Mouse (Mus musculus) liver, embryonic 16.5 days (tissue): ENCODE measurements around the gene Ptpn6. TPM values are rescaled to one million over a fixed set of nuclear protein-coding genes. Genes with fewer than 3 reads are reported as not detected.

Experiments used
- ATAC-seq: fragments of 200-750 bp; cut with Nextera tagmentation; 2 replicates; pipeline ENCODE4 v1.8.0; 2017; ENCODE audit warnings: low read depth, mild to moderate bottlenecking, moderate number of reproducible peaks, moderate library complexity
- H3K27ac ChIP-seq: fragments of 300-500 bp; sonication (generic); 2 replicates; pipeline ENCODE4 v1.5.1; 2014; ENCODE audit warnings: mild to moderate bottlenecking, low read length
- H3K27me3 ChIP-seq: fragments of 300-500 bp; sonication (generic); 2 replicates; pipeline ENCODE4 v1.6.1; 2014; ENCODE audit warnings: low read depth, low read length, mixed read lengths; ENCODE audit not compliant: control insufficient read depth, insufficient read depth
- H3K36me3 ChIP-seq: fragments of 300-500 bp; sonication (generic); 2 replicates; pipeline ENCODE4 v1.6.1; 2014; ENCODE audit warnings: mild to moderate bottlenecking; ENCODE audit not compliant: control insufficient read depth, insufficient read depth
- H3K4me1 ChIP-seq: fragments of 300-500 bp; sonication (generic); 2 replicates; pipeline ENCODE4 v1.6.1; 2014; ENCODE audit warnings: low read depth, low read length, mixed read lengths; ENCODE audit not compliant: control insufficient read depth
- H3K4me2 ChIP-seq: fragments of 300-500 bp; sonication (generic); 2 replicates; pipeline ENCODE4 v1.6.1; 2014; ENCODE audit warnings: low read depth, low read length, mixed read lengths
- H3K4me3 ChIP-seq: fragments of 300-500 bp; sonication (generic); 2 replicates; pipeline ENCODE4 v1.5.1; 2014; ENCODE audit warnings: low read depth, mild to moderate bottlenecking, low read length
- H3K9ac ChIP-seq: fragments of 300-500 bp; sonication (generic); 2 replicates; pipeline ENCODE4 v1.6.1; 2014; ENCODE audit warnings: low read depth, low read length
- H3K9me3 ChIP-seq: fragments of 300-500 bp; sonication (generic); replicated peaks from 2 replicates; pipeline ENCODE4 v1.6.1; 2016; ENCODE audit warnings: low read length; ENCODE audit not compliant: control insufficient read depth
- WGBS: fragments of 180-500 bp; shearing (Covaris S2); extraction: QIAGEN DNeasy Blood & Tissue Kit; methylation state at CpG from one replicate; pipeline ENCODE4 v1.1.7; 2014; ENCODE audit not compliant: insufficient replicate concordance; 5-methylcytosine and 5-hydroxymethylcytosine counted together
- polyA plus RNA-seq: library from polyadenylated mRNA; unstranded; fragments of >200 nt; fragmentation: Nextera tagmentation; extraction: Ambion mirVana; gene quantifications from 2 replicates; pipeline ENCODE4 v1.2.1, GENCODE M21; 2015

Gene Ptpn6
- polyA plus RNA-seq, 1 experiment from 2014 or later, result 38.3 TPM

GRCm38 (mm10) chr6:124729850-124730705, 8.4 kb downstream of the Ptpn6 start:
- Histone ChIP-seq H3K9ac (no peak overlapping the region), H3K9me3 (no peaks in the 10 kb centered on the region), H3K4me3 (no peak overlapping the region), H3K4me1 (peaks cover 7% of the 10 kb centered on the region), H3K4me2 (peak overlapping the region; percentile 34; the same call in 1 of the 2 replicates), H3K27me3 (no peaks in the 10 kb centered on the region), H3K27ac (peak overlapping the region; percentile 37), H3K36me3 (no peaks in the 10 kb centered on the region)
- ATAC-seq, result peak; percentile 24; the same call in 1 of the 2 replicates
- 36% methylated on average over 8 of the region's 8 CpGs for whole genome bisulfite sequencing

DNA sequence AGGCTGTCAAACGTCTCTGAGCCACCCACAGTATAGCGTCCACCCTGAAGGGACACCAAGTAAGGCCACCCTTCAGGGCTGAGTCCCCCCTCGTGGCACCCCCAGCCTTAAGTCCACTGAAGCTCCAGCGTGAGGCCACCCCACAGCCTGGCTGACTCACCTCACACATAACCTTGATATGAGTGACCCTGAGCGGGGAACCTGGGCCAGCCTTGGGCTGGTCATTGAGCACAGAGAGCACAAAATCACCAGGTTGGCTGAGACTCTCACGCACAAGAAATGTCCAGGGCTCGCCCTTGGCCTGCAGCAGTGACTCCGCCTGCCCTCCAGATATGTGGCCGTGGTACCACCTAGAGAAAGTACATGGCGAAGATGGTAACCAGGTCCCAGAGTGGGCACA, 9.9 kb downstream of the Ptpn6 start:
- Histone ChIP-seq H3K27me3 (no peaks in the 10 kb centered on the region), H3K9ac (no peak overlapping the region), H3K4me3 (no peak overlapping the region), H3K4me2 (no peak overlapping the region), H3K4me1 (peaks cover 15% of the 10 kb centered on the region), H3K9me3 (no peaks in the 10 kb centered on the region), H3K36me3 (no peaks in the 10 kb centered on the region), H3K27ac (no peak overlapping the region)
- 78% methylated on average over 10 of the region's 10 CpGs for WGBS
- no peak for ATAC-seq

- Histone ChIP-seq H3K27me3 (no peaks in the 10 kb centered on the region), H3K27ac (peak overlapping the region; percentile 34), H3K36me3 (no peaks in the 10 kb centered on the region), H3K4me1 (peaks cover 26% of the 10 kb centered on the region), H3K9me3 (no peaks in the 10 kb centered on the region), H3K4me2 (no peak overlapping the region), H3K9ac (no peak overlapping the region), H3K4me3 (no peak overlapping the region)
- ATAC-seq, result no peak
- 50% methylated on average over 10 of the region's 10 CpGs for WGBS
Measured at GRCm38 (mm10) chr6:124724472-124724871, 14.0 kb downstream of the Ptpn6 start.

GRCm38 (mm10) chr6:124723541-124723940, 15.0 kb downstream of the Ptpn6 start:
- H3K9me3 ChIP-seq, result no peaks in the 10 kb centered on the region
- H3K4me1 ChIP-seq, result peaks cover 35% of the 10 kb centered on the region
- ATAC-seq, result no peak
- peak overlapping the region; percentile 43 for H3K27ac ChIP-seq
- 53% methylated on average over 8 of the region's 8 CpGs for WGBS
- no peak overlapping the region for H3K9ac ChIP-seq
- no peak overlapping the region for H3K4me3 ChIP-seq
- H3K36me3 ChIP-seq, result no peaks in the 10 kb centered on the region
- H3K27me3 ChIP-seq, result no peaks in the 10 kb centered on the region
- H3K4me2 ChIP-seq, result no peak overlapping the region

DNA sequence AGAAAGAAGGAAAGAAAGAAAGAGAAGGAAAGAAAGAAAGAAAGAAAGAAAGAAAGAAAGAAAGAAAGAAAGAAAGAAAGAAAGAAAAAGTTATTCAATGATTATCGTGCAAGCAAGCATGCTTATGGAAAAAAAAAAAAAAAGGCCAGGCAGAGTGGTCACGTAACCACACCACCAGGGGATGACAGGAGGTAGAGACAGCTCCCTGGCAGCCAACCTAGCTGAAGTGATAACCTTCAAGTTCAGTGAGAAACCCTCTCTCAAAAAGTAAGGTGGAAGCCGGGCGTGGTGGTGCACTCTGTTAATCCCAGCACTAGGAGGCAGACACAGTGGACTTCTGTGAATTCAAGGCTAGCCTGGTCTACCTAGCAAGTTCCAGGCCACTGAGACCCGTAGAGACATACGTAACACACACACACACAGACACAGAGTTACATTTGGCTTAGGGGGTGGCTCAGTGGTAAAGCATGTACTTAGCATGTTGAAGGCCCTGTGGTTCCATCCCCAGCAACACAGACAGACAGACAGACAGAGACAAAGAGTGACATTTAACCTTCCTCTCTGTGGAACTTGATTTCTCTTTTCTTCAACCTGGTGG, 15.5 kb downstream of the Ptpn6 start:
- H3K4me3 ChIP-seq, result no peak overlapping the region
- no peak overlapping the region for H3K4me2 ChIP-seq
- no peak overlapping the region; the same call in 1 of the 2 replicates for H3K9ac ChIP-seq
- no peak for ATAC-seq
- peak overlapping the region; percentile 43 for H3K27ac ChIP-seq
- H3K4me1 ChIP-seq, result peaks cover 36% of the 10 kb centered on the region
- H3K9me3 ChIP-seq, result no peaks in the 10 kb centered on the region
- WGBS, result 58% methylated on average over 6 of the region's 6 CpGs
- H3K27me3 ChIP-seq, result no peaks in the 10 kb centered on the region
- no peaks in the 10 kb centered on the region for H3K36me3 ChIP-seq

DNA sequence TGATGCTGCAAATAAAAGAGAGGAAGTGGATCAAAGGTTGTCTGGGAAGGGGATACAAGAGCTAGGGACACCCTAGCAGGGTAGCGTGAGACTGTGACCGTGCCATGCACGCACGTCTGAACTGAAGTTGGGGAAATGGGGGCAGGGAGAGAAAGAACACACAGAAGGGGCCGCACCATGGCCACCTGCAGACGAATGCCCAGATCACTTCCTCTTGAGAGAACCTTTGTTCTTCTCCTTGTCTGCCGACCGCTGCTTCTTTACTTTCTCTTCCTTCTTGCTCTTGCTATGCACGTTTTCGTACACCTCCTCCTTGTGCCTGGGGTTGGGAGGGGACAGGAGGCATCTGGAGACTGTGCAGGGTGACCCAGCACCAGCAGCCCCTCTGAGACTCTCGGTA, 17.6 kb downstream of the Ptpn6 start:
- H3K9ac ChIP-seq, result no peak overlapping the region
- no peak overlapping the region for H3K4me2 ChIP-seq

GRCm38 (mm10) chr6:124719354-124719978, 19.0 kb downstream of the Ptpn6 start:
- Histone ChIP-seq H3K4me2 (peak overlapping the region; percentile 10; the same call in 1 of the 2 replicates), H3K4me3 (no peak overlapping the region), H3K4me1 (peaks cover 34% of the 10 kb centered on the region), H3K27me3 (no peaks in the 10 kb centered on the region), H3K9ac (peak overlapping the region; percentile 19; the same call in 1 of the 2 replicates), H3K27ac (peak overlapping the region; percentile 55), H3K36me3 (peaks cover 24% of the 10 kb centered on the region), H3K9me3 (no peaks in the 10 kb centered on the region)
- ATAC-seq, result peak; percentile 89
- 38% methylated on average over 7 of the region's 7 CpGs for WGBS

More for the DNA sequence above, 17.6 kb downstream of the Ptpn6 start:
- Histone ChIP-seq H3K4me1 (peaks cover 36% of the 10 kb centered on the region), H3K4me3 (no peak overlapping the region), H3K9me3 (no peaks in the 10 kb centered on the region), H3K36me3 (peaks cover 10% of the 10 kb centered on the region), H3K27ac (peak overlapping the region; percentile 54; the same call in 1 of the 2 replicates), H3K27me3 (no peaks in the 10 kb centered on the region)
- 54% methylated on average over 11 of the region's 11 CpGs for WGBS
- no peak for ATAC-seq

GRCm38 (mm10) chr6:124718703-124719102, 19.8 kb downstream of the Ptpn6 start:
- Histone ChIP-seq H3K9ac (no peak overlapping the region), H3K36me3 (peaks cover 30% of the 10 kb centered on the region), H3K4me3 (no peak overlapping the region), H3K4me2 (no peak overlapping the region), H3K27ac (peak overlapping the region; percentile 55), H3K27me3 (no peaks in the 10 kb centered on the region), H3K4me1 (peaks cover 36% of the 10 kb centered on the region), H3K9me3 (no peaks in the 10 kb centered on the region)
- 81% methylated on average over 14 of the region's 16 CpGs for WGBS
- no peak for ATAC-seq
